Mouse (Mus musculus) embryonic facial prominence, embryonic 13.5 days (tissue): ENCODE data around the gene Trem2. TPM values are rescaled to one million over a fixed set of nuclear protein-coding genes. Genes with fewer than 3 reads are reported as not detected.

Experiments used
- polyA plus RNA-seq: library from polyadenylated mRNA; unstranded; fragments of >200 nt; fragmentation: Nextera tagmentation; extraction: Ambion mirVana; gene quantifications from 2 replicates; pipeline ENCODE4 v1.2.1, GENCODE M21; 2015

Gene Trem2
- polyA plus RNA-seq, 1 experiment from 2014 or later = 3.7 TPM

Other genes starting within 250 kb of the Trem2 start
- gene 9830107B12Rik, start 200.1 kb upstream of the Trem2 start, polyA plus RNA-seq = not detected in 2 replicates
- gene A530064D06Rik, start 179.1 kb upstream of the Trem2 start, polyA plus RNA-seq = not detected in 2 replicates
- gene Trem1, start 113.6 kb upstream of the Trem2 start, polyA plus RNA-seq = 0.13 TPM in 1 of 2 replicates, not detected in the other
- gene Trem3, start 98.6 kb upstream of the Trem2 start, polyA plus RNA-seq = not detected in 2 replicates
- gene Treml4, start 82.1 kb upstream of the Trem2 start, polyA plus RNA-seq = 0.15 and 0.41 TPM in 2 replicates
- gene Treml2, start 46.9 kb upstream of the Trem2 start, polyA plus RNA-seq = 0.28 and 0.39 TPM in 2 replicates
- gene B430306N03Rik, start 30.3 kb upstream of the Trem2 start, polyA plus RNA-seq = 0.12 TPM in 1 of 2 replicates, not detected in the other
- 1.1 and 1.2 TPM in 2 replicates for gene Treml1, start 13.5 kb downstream of the Trem2 start, polyA plus RNA-seq
- 16.0 and 18.9 TPM in 2 replicates for gene Nfya, start 63.5 kb downstream of the Trem2 start, polyA plus RNA-seq
- 53.5 and 57.6 TPM in 2 replicates for gene Oard1, start 63.6 kb downstream of the Trem2 start, polyA plus RNA-seq
- gene Apobec2, start 86.5 kb downstream of the Trem2 start, polyA plus RNA-seq = 2.9 TPM in 2 replicates
- gene Tspo2, start 105.1 kb downstream of the Trem2 start, polyA plus RNA-seq = 1.3 and 2.9 TPM in 2 replicates
- gene Unc5cl, start 108.5 kb downstream of the Trem2 start, polyA plus RNA-seq = 0.08 and 0.30 TPM in 2 replicates